Mouse (Mus musculus): ENCODE measurements at regions not wholly inside any gene's neighbourhood (a gene's known extent, or its start where the extent isn't known, plus 50 kb on each side); places are given as distances from the start of the nearest gene placed in this dataset.

DNA sequence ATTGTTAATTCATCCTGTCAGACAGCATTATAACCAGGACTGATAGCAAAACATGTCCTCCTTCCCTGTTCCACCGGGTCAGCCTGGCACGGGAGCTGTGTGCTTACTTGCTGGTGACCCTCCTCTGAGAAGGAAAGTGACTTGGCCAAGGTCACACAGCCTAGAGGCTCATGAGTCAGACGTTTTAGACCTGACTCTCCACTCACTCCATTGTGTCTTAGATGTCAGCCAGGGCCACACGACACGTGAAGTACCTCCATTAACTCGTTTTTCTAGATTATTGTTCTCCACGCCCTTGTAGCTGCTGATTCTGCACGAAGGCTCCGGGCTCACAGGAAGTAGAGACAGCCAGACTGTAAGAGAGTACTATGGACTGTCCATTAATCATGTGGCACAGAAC lies 340.8 kb downstream of the Diras2 start:
- H3K4me3 ChIP-seq (ENCODE audit: low read depth, low read length): no peak overlapping the region
- no peak for TF ChIP-seq CTCF (IDR thresholded peaks at IDR 0.05; ENCODE audit: low read depth)
- no peak overlapping the region for H3K9ac ChIP-seq (ENCODE audit: low read depth, low read length)
- WGBS: 37% methylated on average over 9 of the region's 9 CpGs
- no peak overlapping the region for H3K4me2 ChIP-seq (replicated peaks; ENCODE audit: low read depth)
- H3K4me1 ChIP-seq (replicated peaks; ENCODE audit: control insufficient read depth, insufficient read depth, low read length): no peaks in the 10 kb centered on the region; the same call in 1 of the 2 replicates
- ATAC-seq: peak; percentile 28; the same call in 1 of the 2 replicates
- no peaks in the 10 kb centered on the region for H3K36me3 ChIP-seq (ENCODE audit: control insufficient read depth, insufficient read depth)
- no peak overlapping the region for H3K27ac ChIP-seq (ENCODE audit: low read depth, low read length)
- H3K9me3 ChIP-seq (ENCODE audit: control insufficient read depth): no peaks in the 10 kb centered on the region
- H3K27me3 ChIP-seq (replicated peaks; ENCODE audit: control insufficient read depth, insufficient read depth, low read length): no peaks in the 10 kb centered on the region

DNA sequence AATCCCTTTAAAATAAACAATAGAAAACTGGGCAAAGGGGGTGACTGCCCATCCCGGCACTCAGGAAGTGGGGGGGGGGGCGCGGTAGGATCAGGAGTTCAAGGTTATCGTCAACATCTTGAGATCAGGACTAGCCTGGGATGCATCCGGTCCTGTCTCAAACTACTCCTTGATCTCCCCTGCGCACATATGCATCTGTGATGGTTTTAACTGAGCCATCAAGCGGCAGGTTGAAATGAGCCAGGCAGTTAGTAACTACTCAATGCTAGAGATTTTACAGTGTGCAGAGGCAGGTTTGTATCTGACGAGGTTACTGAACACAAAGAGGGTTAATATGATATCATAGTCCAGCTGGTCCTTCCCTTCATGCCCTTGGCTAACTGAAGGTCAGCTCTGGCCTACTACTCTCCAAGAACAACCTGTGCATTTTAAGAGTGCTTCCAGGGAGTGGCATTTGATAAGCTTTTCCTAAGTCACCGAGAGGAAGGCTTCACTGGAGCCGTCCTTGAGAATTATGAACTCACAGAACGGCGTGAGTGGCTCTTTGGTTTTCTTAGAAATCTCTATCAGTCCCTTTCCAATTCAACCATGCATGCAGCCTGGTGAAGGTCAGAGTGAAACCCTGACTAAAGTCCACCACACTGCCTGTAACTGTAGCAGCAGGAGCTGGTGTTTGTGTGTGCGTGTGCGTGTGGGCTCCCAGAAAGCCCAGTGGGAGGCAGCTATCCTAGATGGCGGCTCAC lies 340.1 kb downstream of the Diras2 start:
- TF ChIP-seq CTCF (IDR thresholded peaks at IDR 0.05; ENCODE audit: low read depth): no peak
- H3K27ac ChIP-seq (ENCODE audit: low read depth, low read length): no peak overlapping the region
- no peaks in the 10 kb centered on the region; the same call in 1 of the 2 replicates for H3K4me1 ChIP-seq (replicated peaks; ENCODE audit: control insufficient read depth, insufficient read depth, low read length)
- no peak overlapping the region for H3K4me2 ChIP-seq (replicated peaks; ENCODE audit: low read depth)
- H3K9me3 ChIP-seq (ENCODE audit: control insufficient read depth): no peaks in the 10 kb centered on the region
- ATAC-seq: no peak
- H3K9ac ChIP-seq (ENCODE audit: low read depth, low read length): no peak overlapping the region
- no peak overlapping the region for H3K4me3 ChIP-seq (ENCODE audit: low read depth, low read length)
- H3K27me3 ChIP-seq (replicated peaks; ENCODE audit: control insufficient read depth, insufficient read depth, low read length): no peaks in the 10 kb centered on the region
- no peaks in the 10 kb centered on the region for H3K36me3 ChIP-seq (ENCODE audit: control insufficient read depth, insufficient read depth)
- 60% methylated on average over 15 of the region's 15 CpGs for WGBS

DNA sequence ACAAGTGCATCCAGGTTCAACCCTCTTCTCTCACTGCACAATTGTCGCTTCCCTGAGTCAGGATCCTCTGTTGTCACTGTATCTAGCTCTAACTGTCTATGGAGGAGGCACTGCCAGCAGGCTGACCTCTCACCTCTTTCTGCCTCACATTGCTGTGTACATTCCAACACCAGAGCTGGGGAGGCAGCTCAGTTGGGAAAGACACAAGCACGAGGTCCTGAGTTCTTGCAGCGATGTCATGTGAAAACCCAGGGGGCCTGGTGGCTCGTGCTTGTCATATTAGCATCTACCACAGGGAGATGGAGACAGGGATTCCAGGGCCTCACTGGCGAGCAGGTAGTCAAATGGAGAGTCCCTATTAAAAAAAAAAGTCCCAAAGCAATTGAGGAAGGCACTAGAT lies 334.2 kb downstream of the Diras2 start:
- Histone ChIP-seq H3K27me3 (replicated peaks; ENCODE audit: control insufficient read depth, insufficient read depth, low read length) (no peaks in the 10 kb centered on the region), H3K9ac (ENCODE audit: low read depth, low read length) (no peak overlapping the region), H3K4me3 (ENCODE audit: low read depth, low read length) (no peak overlapping the region), H3K9me3 (ENCODE audit: control insufficient read depth) (no peaks in the 10 kb centered on the region), H3K4me1 (replicated peaks; ENCODE audit: control insufficient read depth, insufficient read depth, low read length) (no peaks in the 10 kb centered on the region), H3K27ac (ENCODE audit: low read depth, low read length) (no peak overlapping the region), H3K4me2 (replicated peaks; ENCODE audit: low read depth) (no peak overlapping the region), H3K36me3 (ENCODE audit: control insufficient read depth, insufficient read depth) (no peaks in the 10 kb centered on the region)
- 76% methylated on average over 5 of the region's 5 CpGs for whole genome bisulfite sequencing
- TF ChIP-seq CTCF (IDR thresholded peaks at IDR 0.05; ENCODE audit: low read depth): no peak
- no peak for ATAC-seq

DNA sequence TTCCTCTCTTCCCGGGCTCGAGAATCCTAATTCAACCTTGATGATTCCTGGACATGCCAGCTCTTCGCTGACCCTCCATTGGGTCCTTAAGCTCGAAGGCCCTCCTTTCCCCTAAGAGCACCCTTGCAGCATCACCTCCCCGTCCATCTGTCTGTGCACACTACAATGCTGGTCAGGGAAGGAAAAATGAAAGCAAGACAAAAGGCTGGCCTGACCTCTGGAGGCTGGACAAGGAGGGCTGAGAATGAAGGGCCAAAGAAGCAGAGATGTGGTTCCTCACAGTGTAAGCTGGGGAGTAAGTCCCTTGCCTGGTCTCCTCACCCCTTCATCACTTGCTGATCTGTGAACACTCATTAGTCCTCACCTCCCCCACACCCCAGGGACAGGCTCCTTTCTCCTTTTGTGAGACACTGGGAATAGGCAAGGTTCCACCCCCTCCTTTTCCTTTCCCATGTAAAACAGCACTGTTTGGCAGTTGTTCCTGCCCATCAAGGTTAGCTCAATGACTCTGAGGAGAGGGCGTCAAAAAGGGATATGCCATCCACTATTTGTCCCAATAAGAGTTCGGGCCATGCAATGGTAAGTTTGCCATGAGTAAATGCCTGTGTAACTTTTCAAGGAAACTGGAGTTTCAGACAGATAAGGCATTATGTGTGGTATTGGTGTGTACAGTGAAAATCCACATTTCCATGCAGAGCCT lies 332.3 kb downstream of the Diras2 start:
- no peaks in the 10 kb centered on the region for H3K36me3 ChIP-seq (ENCODE audit: control insufficient read depth, insufficient read depth)

DNA sequence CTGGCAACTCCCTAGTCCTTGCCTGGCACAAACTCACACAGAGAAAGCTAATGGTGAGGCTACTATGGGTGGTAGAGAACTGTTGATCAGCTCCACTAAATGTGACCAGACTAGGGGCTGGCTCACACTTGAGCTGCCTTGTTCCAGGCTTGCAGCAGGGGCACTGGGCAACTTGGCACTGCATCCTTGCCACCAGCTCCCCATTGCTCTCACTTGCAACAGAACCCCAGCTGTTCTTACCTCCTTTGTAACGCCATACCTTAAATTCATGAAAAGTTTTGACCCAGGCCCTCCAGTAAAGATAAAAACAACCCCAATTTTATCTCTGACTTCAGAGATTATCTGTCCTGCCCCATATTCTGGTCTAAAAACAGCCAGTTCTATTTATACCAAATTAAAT lies 328.7 kb downstream of the Diras2 start:
- no peak for TF ChIP-seq CTCF (IDR thresholded peaks at IDR 0.05; ENCODE audit: low read depth)
- WGBS: 78% methylated on average over 1 of the region's 1 CpGs
- H3K36me3 ChIP-seq (ENCODE audit: control insufficient read depth, insufficient read depth): no peaks in the 10 kb centered on the region
- no peak overlapping the region for H3K4me2 ChIP-seq (replicated peaks; ENCODE audit: low read depth)
- H3K4me1 ChIP-seq (replicated peaks; ENCODE audit: control insufficient read depth, insufficient read depth, low read length): no peaks in the 10 kb centered on the region
- H3K4me3 ChIP-seq (ENCODE audit: low read depth, low read length): no peak overlapping the region
- no peak for ATAC-seq
- H3K27me3 ChIP-seq (replicated peaks; ENCODE audit: control insufficient read depth, insufficient read depth, low read length): no peaks in the 10 kb centered on the region
- H3K9ac ChIP-seq (ENCODE audit: low read depth, low read length): no peak overlapping the region
- H3K27ac ChIP-seq (ENCODE audit: low read depth, low read length): no peak overlapping the region
- H3K9me3 ChIP-seq (ENCODE audit: control insufficient read depth): no peaks in the 10 kb centered on the region

More for the DNA sequence above, 332.3 kb downstream of the Diras2 start:
- H3K9ac ChIP-seq (ENCODE audit: low read depth, low read length): no peak overlapping the region
- TF ChIP-seq CTCF (IDR thresholded peaks at IDR 0.05; ENCODE audit: low read depth): peak; percentile 51
- H3K4me3 ChIP-seq (ENCODE audit: low read depth, low read length): no peak overlapping the region
- no peaks in the 10 kb centered on the region for H3K9me3 ChIP-seq (ENCODE audit: control insufficient read depth)
- no peak overlapping the region for H3K27ac ChIP-seq (ENCODE audit: low read depth, low read length)
- H3K4me2 ChIP-seq (replicated peaks; ENCODE audit: low read depth): no peak overlapping the region
- no peaks in the 10 kb centered on the region for H3K4me1 ChIP-seq (replicated peaks; ENCODE audit: control insufficient read depth, insufficient read depth, low read length)
- 89% methylated on average over 7 of the region's 7 CpGs for WGBS
- no peaks in the 10 kb centered on the region for H3K27me3 ChIP-seq (replicated peaks; ENCODE audit: control insufficient read depth, insufficient read depth, low read length)
- ATAC-seq: no peak

DNA sequence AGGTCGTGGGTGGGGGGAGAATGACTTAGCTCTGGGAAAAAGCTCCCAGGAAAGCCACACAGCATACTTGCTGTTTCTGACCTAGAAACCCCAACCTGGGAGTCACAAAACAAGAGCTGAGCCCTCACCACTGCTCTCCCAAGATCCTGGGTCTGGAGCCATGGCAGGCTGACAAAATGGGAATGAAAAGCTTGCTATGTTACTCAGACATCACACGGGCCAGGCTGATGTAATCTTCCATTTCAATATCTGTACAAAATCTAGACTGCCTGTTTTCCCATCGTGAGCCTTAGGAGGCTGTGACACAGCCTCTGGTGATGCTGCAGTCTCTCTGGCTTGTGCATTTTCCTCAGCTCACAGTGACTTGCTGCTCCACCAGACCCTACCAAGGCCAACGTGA lies 325.1 kb downstream of the Diras2 start:
- ATAC-seq: no peak
- Histone ChIP-seq H3K4me2 (replicated peaks; ENCODE audit: low read depth) (no peak overlapping the region), H3K9me3 (ENCODE audit: control insufficient read depth) (no peaks in the 10 kb centered on the region), H3K27ac (ENCODE audit: low read depth, low read length) (no peak overlapping the region), H3K4me1 (replicated peaks; ENCODE audit: control insufficient read depth, insufficient read depth, low read length) (no peaks in the 10 kb centered on the region), H3K9ac (ENCODE audit: low read depth, low read length) (no peak overlapping the region), H3K27me3 (replicated peaks; ENCODE audit: control insufficient read depth, insufficient read depth, low read length) (no peaks in the 10 kb centered on the region), H3K36me3 (ENCODE audit: control insufficient read depth, insufficient read depth) (no peaks in the 10 kb centered on the region), H3K4me3 (ENCODE audit: low read depth, low read length) (no peak overlapping the region)
- 71% methylated on average over 4 of the region's 4 CpGs for WGBS
- TF ChIP-seq CTCF (IDR thresholded peaks at IDR 0.05; ENCODE audit: low read depth): no peak
